Comparison of ENCODE assay signal across 10 mouse cellular contexts in genomic region chr2:132283236-132284070, GRCm38 (mm10). TPM values are rescaled to one million over a fixed set of nuclear protein-coding genes. Genes with fewer than 3 reads are reported as not detected.
DNase-seq lines count a peak whose midpoint lies in the region; ATAC-seq lines count a peak whose summit lies in the region.
"Had no signal": no experiment of that assay in that cellular context is flagged by ENCODE, and none has a peak within 500 bp of the region (broad histone marks: within the 10 kb centered on the region; RNA-seq: fewer than 3 reads in every experiment).

No protein-coding gene starts in this region.

- peak overlapping the region; percentile 81 to 83 for H3K27ac ChIP-seq in heart, embryonic 14.5 days (replicated peaks in 1 of 2; ENCODE audit: control insufficient read depth in 1 of 2, insufficient read depth in 1 of 2, low read depth in 2 of 2, low read length in 2 of 2)
- peak overlapping the region; percentile 87 for H3K27ac ChIP-seq in heart, embryonic 16.5 days (ENCODE audit: low read length)
- H3K27ac ChIP-seq in midbrain, embryonic 10.5 days (replicated peaks): peak overlapping the region; percentile 61

- intact Hi-C loops in heart, postnatal 36 days (cut with DNase I): loop anchor here (2.0 to 10.0 kb wide), 2 partner anchors 13 to 291 kb away; no protein-coding TSS in a partner anchor
- intact Hi-C loops in gastrocnemius, postnatal 14 days (cut with DNase I; ENCODE audit: low total_unique reads): no loop called here

- no peak for DNase-seq in heart, postnatal 36 days
- peak; percentile 90 for DNase-seq in R1 (ENCODE audit: low read depth, low spot score)
- DNase-seq in midbrain, embryonic 10.5 days (ENCODE audit: low spot score): peak; percentile 31
- DNase-seq in natural killer cell, adult 2 months (ENCODE audit: low spot score in 2 of 2): no peak
- DNase-seq in gastrocnemius, postnatal 14 days: no peak
- DNase-seq in layer of hippocampus, adult 8-10 months (ENCODE audit: low spot score in 2 of 2): no peak
- DNase-seq: cerebellum, postnatal 14 days; lung, postnatal 10 days had no signal

- no peaks in the 10 kb centered on the region for H3K36me3 ChIP-seq in heart, embryonic 14.5 days (ENCODE audit: control insufficient read depth, insufficient read depth, low read length)
- H3K36me3 ChIP-seq in heart, embryonic 16.5 days (ENCODE audit: control insufficient read depth, insufficient read depth): peaks cover 3% of the 10 kb centered on the region; the same call in 1 of the 2 replicates
- H3K36me3 ChIP-seq in midbrain, embryonic 10.5 days: peaks cover 22% of the 10 kb centered on the region

- H3K9ac ChIP-seq in heart, embryonic 14.5 days (ENCODE audit: low read length): 0 out of 2 replicates have a peak overlapping the region, but pooled peaks have one; percentile 44
- peak overlapping the region; percentile 56 for H3K9ac ChIP-seq in heart, embryonic 16.5 days (ENCODE audit: low read length)

- H3K4me2 ChIP-seq in heart, embryonic 14.5 days (ENCODE audit: low read length): peak overlapping the region; percentile 48
- peak overlapping the region; percentile 45 for H3K4me2 ChIP-seq in heart, embryonic 16.5 days (ENCODE audit: low read depth, low read length)

- peaks cover 29 to 49% of the 10 kb centered on the region in 2 experiments for H3K4me1 ChIP-seq in heart, embryonic 14.5 days (ENCODE audit: control insufficient read depth in 2 of 2, insufficient read depth in 2 of 2, low read length in 2 of 2)
- H3K4me1 ChIP-seq in heart, embryonic 16.5 days (ENCODE audit: control insufficient read depth, insufficient read depth, low read length): peaks cover 52% of the 10 kb centered on the region
- peaks cover 42% of the 10 kb centered on the region for H3K4me1 ChIP-seq in midbrain, embryonic 10.5 days

- no peaks in the 10 kb centered on the region for H3K27me3 ChIP-seq in heart, embryonic 14.5 days (ENCODE audit: control insufficient read depth, insufficient read depth, low read length)
- no peaks in the 10 kb centered on the region for H3K27me3 ChIP-seq in heart, embryonic 16.5 days (ENCODE audit: control insufficient read depth, insufficient read depth, low read length)
- no peaks in the 10 kb centered on the region for H3K27me3 ChIP-seq in midbrain, embryonic 10.5 days (ENCODE audit: low read depth, poor library complexity, severe bottlenecking)

- ATAC-seq in heart, embryonic 14.5 days (ENCODE audit: insufficient number of reproducible peaks, insufficient read depth, low FRiP score, low read depth): no peak; the same call in 1 of the 2 replicates
- peak; percentile 34; the same call in 1 of the 2 replicates for ATAC-seq in heart, embryonic 16.5 days (replicated peaks; ENCODE audit: extremely low read depth, insufficient read depth, low FRiP score)

- H3K9me3 ChIP-seq in heart, embryonic 14.5 days (ENCODE audit: control insufficient read depth, low read length): no peaks in the 10 kb centered on the region
- H3K9me3 ChIP-seq in heart, embryonic 16.5 days (replicated peaks; ENCODE audit: control insufficient read depth, low read length): no peaks in the 10 kb centered on the region
- peaks cover 8% of the 10 kb centered on the region for H3K9me3 ChIP-seq in midbrain, embryonic 10.5 days (replicated peaks)

- H3K4me3 ChIP-seq in heart, embryonic 14.5 days (ENCODE audit: control insufficient read depth in 1 of 2, insufficient read depth in 1 of 2, low read depth in 1 of 2, low read length in 2 of 2): 0 out of 4 replicates have a peak overlapping the region, but pooled peaks of 1 of the 2 experiments have one; percentile 9
- H3K4me3 ChIP-seq in heart, embryonic 16.5 days (ENCODE audit: low read length): no peak overlapping the region
- H3K4me3 ChIP-seq in midbrain, embryonic 10.5 days: peak overlapping the region; percentile 30; the same call in 1 of the 2 replicates

- 40% methylated on average over 15 of the region's 15 CpGs for WGBS in heart, embryonic 14.5 days
- 36% methylated on average over 15 of the region's 15 CpGs for WGBS in heart, embryonic 16.5 days
- 61% methylated on average over 15 of the region's 15 CpGs for WGBS in midbrain, embryonic 10.5 days

RNA-seq across cellular contexts. Expression of gene Cds2, which starts 20.5 kb away (rescaled TPM):
- polyA plus RNA-seq in heart, embryonic 14.5 days (2014; fragmentation: Nextera tagmentation; extraction: Ambion mirVana): 16.1 and 21.3 TPM in 2 replicates
- total RNA-seq in heart, postnatal 36 days (2021): 10 to 100 TPM; 80.8 to 84.3 TPM
- 24.6 and 28.2 TPM in 2 replicates for polyA plus RNA-seq in heart, embryonic 16.5 days (2015; fragmentation: Nextera tagmentation; extraction: Ambion mirVana)
- 21.4 and 22.7 TPM in 2 replicates for polyA plus RNA-seq in midbrain, embryonic 10.5 days (2016; fragmentation: Nextera tagmentation; extraction: Ambion mirVana)
- 10 to 100 TPM; 22.2 to 22.4 TPM for total RNA-seq in gastrocnemius, postnatal 14 days (2021)
- 100 to 1,000 TPM; 242 to 286 (median 261) TPM for total RNA-seq in layer of hippocampus, adult 8-10 months (2022)

RNA-seq across cellular contexts. Expression of gene Pcna, which starts 30.3 kb away (rescaled TPM):
- polyA plus RNA-seq in heart, embryonic 14.5 days (2014; fragmentation: Nextera tagmentation; extraction: Ambion mirVana): 162 and 171 TPM in 2 replicates
- total RNA-seq in heart, postnatal 36 days (2021): 10 to 100 TPM; 35.1 to 43.6 TPM
- polyA plus RNA-seq in heart, embryonic 16.5 days (2015; fragmentation: Nextera tagmentation; extraction: Ambion mirVana): 151 and 206 TPM in 2 replicates
- 383 and 428 TPM in 2 replicates for polyA plus RNA-seq in midbrain, embryonic 10.5 days (2016; fragmentation: Nextera tagmentation; extraction: Ambion mirVana)
- total RNA-seq in gastrocnemius, postnatal 14 days (2021): 10 to 100 TPM; 24.7 to 29.9 TPM
- total RNA-seq in layer of hippocampus, adult 8-10 months (2022): 10 to 100 TPM; 49.3 to 54.8 (median 50.2) TPM

RNA-seq across cellular contexts. Expression of gene Tmem230, which starts 35.8 kb away (rescaled TPM):
- polyA plus RNA-seq in heart, embryonic 14.5 days (2014; fragmentation: Nextera tagmentation; extraction: Ambion mirVana): 39.4 and 46.7 TPM in 2 replicates
- 10 to 100 TPM; 23.6 to 26.1 TPM for total RNA-seq in heart, postnatal 36 days (2021)
- polyA plus RNA-seq in heart, embryonic 16.5 days (2015; fragmentation: Nextera tagmentation; extraction: Ambion mirVana): 37.3 and 46.5 TPM in 2 replicates
- 40.3 and 47.6 TPM in 2 replicates for polyA plus RNA-seq in midbrain, embryonic 10.5 days (2016; fragmentation: Nextera tagmentation; extraction: Ambion mirVana)
- total RNA-seq in gastrocnemius, postnatal 14 days (2021): 10 to 100 TPM; 20.4 to 22.1 TPM
- 10 to 100 TPM; 26.4 to 34.7 (median 31.1) TPM for total RNA-seq in layer of hippocampus, adult 8-10 months (2022)

Comparison
In these comparisons a context has a peak if more than half of its experiments do, and no peak if none do; other contexts are left out.
1. DNase-seq: peak in R1 (single experiment) and midbrain, embryonic 10.5 days (single experiment); none in heart, postnatal 36 days (0 of 2), natural killer cell, adult 2 months (0 of 2), gastrocnemius, postnatal 14 days (single experiment) and layer of hippocampus, adult 8-10 months (0 of 2).
2. Peak in every context shown above with its lines, with median percentiles within 50 percentile points of each other: H3K27ac ChIP-seq.